Mouse (Mus musculus) R1 (cell line): ENCODE data around the gene M1ap.

Experiments used
- DNase-seq: peaks from one replicate; pipeline ENCODE4 v3.0.0-alpha.2; 2018; ENCODE audit warnings: low read depth, low spot score

Gene M1ap

GRCm38 (mm10) chr6:82934616-82935230 is 12.0 kb upstream of the M1ap start:
- no peak for DNase-seq

DNA sequence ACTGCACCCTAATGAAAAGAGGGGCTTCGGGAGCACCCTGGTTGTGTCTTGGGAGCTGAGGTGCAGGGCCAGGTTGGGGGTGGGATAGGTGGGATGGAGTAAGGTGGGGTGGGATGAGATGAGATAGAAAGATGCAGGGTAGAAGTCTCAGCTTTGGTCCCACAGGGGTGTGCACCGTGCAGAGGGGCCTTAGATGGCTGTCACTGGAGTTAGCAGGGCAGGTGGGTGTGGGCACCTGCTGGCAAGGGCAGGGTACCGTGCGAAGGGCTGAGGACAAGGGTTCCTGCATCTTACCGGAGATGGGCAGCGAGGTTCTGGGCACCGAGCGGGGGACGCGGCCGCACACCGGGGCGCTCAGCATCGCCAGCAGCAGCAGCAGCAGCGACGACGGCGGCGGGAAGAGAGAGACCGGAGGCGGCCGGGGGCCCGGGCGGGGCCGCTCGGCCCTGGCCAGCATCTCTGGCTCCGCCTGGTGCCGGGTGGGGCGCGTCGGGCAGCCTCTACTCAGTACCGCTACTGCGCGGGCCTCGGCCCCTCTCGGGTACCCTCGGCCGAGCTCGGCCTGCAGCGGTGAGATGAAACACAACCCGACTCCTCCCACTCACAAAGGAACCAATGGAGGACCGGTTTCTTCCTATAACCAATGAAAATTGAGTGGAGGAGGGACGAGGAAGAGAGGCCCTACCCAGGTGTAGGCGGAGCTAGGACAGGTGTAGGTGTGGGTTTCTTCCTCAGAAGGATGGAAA is 7.4 kb upstream of the M1ap start, which contains the start of gene Sema4f:
Sema4f (minus strand) TSS at position 603 of the 746 bp plus-strand sequence.
- peak; percentile 95 for DNase-seq

DNA sequence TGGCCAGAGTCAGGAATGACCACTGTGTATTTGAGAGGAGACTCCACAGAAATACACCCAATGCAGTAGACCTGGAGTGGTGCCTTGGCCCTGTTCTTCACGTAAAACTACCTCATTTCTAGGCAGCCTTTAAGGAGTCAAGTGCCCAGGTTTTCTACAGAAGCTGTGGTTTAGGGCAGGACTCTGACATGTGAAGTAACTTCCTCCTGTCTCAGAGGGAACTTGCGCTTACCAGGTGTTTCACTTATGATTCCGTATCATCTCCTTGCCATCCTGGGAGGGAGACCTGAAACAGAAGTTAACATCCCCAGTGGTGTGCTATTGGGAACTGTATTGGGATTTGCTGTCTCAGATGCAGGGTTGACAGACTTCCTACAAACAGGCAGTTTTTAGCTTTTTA is 5.9 kb upstream of the M1ap start:
- DNase-seq = no peak

- DNase-seq = peak; percentile 83
Measured at GRCm38 (mm10) chr6:82945750-82946149, 952 bp upstream of the M1ap start.

GRCm38 (mm10) chr6:82956553-82957251 is 10.0 kb downstream of the M1ap start:
- DNase-seq = no peak

GRCm38 (mm10) chr6:82961664-82962063 is 15.0 kb downstream of the M1ap start:
- DNase-seq = no peak

- DNase-seq = no peak
Measured at GRCm38 (mm10) chr6:82969249-82970084, 22.8 kb downstream of the M1ap start.

DNA sequence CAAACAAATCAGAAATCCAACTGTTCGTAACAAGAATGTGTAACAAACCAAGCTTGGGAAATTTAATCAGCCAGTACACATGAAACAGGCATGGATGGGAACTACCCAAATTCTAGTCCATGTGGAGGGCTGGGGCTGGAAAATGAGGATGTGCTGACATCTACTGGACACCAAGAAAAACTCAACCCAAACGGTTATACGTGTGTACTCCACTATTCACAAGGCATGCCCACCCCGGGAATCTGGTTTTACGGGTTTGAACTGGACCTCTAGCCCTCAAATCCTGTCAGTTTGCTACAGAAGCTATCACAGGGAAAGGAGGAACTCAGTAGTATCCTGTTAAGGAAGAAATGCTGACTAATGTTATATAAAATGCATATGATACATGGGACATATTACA is 24.3 kb downstream of the M1ap start:
- peak; percentile 75 for DNase-seq

DNA sequence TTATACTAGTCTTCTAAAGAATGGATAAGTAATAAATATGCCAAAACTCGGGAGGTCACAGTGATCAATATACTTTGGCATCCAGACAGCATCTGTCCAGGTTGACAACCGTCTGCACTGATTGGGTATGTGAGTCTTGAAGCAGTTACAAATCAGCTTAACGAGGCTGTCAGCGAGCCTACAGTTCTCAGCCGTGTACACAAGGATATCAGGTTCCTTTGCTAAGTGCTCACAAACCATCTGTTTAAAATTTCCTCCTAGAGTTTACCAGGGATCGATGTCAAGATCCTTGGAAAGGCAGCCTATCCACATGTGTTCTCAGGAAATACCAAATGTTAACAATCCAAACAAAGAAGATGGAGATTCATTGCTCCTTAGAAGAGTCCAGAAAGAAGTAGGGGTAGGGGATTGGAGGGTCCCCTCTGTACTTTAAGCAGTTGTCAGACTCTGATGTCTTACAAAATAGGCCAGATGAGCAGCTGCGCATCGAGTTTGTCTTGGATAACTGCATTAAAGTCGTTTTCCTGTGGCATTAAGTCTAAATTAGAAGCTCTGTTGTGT is 40.8 kb downstream of the M1ap start:
- DNase-seq = no peak

GRCm38 (mm10) chr6:82993696-82994095 is 47.0 kb downstream of the M1ap start:
- DNase-seq = no peak

DNA sequence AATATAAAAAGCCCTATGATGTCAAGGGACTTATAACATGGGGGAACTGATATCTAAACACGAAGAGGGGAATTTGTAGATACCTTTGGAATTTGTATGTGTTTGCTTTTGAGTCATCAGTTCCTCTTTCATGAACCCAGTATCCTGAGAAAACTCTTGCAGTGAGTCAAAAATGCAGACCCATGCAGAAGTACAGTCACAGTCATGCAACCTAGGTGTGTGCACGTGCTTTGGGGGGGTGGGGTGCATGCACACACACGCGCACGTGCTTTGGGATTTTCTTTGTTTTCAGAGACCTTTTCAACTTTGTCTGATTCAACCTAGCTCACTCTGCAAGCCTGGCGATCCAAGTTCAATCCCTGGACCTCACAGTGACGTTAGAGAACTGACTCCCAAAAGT is 47.7 kb downstream of the M1ap start:
- DNase-seq = no peak

- DNase-seq = peak; percentile 92
Measured at GRCm38 (mm10) chr6:82996740-82997315, 50.1 kb downstream of the M1ap start.

- no peak for DNase-seq
Measured at GRCm38 (mm10) chr6:82997511-82998102, 50.9 kb downstream of the M1ap start.

DNA sequence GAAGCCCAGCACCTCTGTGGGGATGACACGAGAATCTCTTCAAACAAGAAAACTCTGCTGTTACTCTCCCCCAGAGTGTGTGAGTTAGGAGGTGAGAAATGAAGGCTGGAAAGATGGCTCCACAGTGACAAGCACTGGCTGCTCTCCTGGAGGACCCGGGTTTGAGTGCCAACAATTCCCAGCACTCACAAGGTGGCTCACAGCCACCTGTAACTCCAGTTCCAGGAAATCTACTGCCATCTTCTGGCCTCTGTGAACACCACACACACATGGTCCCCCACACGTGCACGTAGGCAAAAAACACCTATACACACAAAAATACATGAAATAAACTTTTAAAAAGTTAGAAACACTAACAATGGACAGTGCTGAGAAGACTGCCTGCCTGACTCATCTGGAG is 51.6 kb downstream of the M1ap start:
- peak; percentile 60 for DNase-seq

DNA sequence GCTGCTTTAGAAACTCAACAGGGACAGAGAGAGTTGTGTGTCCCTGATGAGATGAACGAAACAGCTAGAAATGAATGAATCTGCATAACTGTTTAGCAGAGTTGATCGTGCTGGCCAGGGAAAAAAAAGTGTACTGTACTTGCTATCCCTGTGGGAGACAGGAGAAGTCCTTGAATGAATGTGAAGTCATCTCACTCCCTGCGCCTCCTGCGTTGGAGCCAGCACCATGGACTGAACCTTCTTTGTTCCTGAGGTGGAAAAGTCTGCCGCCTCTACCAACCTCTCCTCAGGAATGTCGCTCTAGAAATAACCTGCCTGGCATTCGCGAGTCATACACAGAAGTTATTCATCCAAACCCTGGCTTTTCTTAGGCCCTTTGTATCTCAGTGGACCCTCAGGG is 53.3 kb downstream of the M1ap start:
- peak; percentile 11 for DNase-seq

GRCm38 (mm10) chr6:83003082-83003481 is 56.4 kb downstream of the M1ap start:
- DNase-seq = no peak

GRCm38 (mm10) chr6:83003850-83004249 is 57.1 kb downstream of the M1ap start:
- DNase-seq = no peak

DNA sequence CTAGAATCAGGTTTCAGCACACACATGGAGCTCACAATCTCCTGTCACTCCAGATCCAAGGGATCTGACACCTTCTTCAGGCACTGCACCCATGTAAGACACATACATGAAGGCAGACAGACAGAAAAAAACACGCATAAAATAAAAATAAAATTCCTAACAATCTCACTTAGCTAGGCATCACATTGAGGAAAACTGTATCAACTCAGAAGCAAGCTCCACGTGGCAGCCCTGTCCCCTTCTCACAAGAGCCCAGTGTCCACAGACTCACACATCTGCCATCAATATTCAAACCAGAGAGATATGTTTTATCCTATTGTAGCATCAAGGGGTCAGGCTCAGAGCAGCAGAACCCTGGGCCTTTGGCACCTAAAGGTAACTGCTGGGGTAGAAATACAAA is 57.6 kb downstream of the M1ap start:
- no peak for DNase-seq

DNA sequence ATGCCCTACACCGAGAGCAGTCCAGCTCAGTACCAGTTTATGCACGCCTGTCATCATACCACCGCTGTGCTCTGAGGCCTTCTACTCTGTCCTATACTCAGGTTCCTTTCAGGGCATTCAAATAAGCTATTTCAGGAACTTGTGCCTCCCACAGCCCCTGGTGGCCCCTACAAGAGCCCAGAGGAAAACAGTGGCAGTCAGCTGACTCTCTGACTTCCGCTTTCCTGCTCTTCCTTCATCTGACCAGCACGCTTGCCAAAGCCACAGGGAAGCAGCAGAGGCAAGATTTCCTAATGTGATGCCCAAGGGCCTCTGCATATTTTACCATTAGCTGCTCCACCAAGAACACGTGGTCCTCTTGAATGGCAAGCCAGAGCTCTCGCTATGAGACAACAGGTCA is 58.2 kb downstream of the M1ap start:
- DNase-seq = no peak

DNA sequence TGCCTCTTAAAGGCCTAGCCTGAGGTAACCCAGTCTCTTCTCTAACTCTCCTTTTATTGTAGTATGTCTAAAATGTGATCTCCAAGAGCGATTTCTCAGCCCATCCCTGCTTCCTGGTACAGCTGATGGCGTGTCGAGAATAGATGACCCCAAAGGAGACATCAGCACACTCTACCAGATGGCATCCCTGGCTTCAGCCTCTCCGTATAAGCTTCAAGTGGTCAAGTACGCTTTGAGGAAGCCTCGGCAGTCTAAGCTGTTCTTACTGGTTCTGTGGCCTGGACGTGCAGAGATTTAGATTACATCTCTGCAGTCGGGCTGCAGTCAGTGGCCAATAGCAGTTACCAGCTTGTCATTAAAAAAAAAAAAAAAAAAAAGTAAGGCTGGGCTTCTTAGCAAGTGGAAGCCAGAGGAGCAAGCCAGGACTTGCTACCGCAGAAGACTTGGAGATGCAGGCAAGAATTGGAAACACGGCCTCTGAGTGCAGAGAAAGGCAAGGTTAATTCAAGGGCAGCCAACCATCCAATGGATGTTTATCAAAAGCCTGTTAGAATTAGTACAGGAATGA is 58.8 kb downstream of the M1ap start:
- DNase-seq = no peak
